Mouse (Mus musculus): ENCODE measurements around the gene Pou2f1.

The Pou2f1 gene

DNA sequence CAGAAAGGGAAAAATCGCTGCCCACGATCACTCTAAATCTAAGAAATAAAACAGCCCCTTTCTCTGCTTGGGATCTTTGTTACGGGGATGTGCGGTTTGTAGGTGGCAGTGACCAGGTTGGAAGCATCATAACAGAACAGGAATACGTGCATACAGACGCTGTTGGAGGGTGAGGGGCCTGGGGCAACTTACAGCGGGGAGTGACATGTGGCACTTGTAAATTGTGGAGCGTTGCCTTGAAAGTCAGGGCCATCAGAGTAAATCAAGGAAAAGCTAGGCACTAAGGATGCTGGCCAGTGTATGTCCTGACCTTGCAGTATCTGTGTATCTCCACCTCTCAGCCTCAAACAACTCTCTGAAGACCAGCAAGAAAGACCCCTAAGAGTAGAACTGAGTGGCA, 154.1 kb downstream of the Pou2f1 start:
- DNase-seq (ENCODE audit: low spot score): no peak

DNA sequence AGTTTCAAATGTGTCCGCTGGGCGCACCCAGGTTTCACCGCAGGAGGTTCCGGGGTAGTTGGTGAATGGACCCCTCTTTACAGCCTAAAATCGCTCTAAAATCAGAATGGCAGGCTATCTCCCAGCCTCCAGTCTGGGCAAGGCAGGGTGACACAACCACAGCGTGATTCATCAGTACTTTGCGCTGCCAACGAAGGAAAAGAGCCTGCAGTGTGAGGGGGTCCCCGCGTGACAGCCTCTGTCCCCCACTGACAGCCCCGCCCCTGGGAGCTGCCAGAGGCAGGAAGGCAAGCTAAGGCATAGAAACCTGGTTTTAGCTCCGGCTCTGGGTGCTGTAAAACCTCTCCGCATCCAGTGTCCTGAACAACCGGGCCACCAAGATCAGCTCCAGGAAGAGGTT, 157.1 kb downstream of the Pou2f1 start:
- DNase-seq (ENCODE audit: low spot score): no peak

DNA sequence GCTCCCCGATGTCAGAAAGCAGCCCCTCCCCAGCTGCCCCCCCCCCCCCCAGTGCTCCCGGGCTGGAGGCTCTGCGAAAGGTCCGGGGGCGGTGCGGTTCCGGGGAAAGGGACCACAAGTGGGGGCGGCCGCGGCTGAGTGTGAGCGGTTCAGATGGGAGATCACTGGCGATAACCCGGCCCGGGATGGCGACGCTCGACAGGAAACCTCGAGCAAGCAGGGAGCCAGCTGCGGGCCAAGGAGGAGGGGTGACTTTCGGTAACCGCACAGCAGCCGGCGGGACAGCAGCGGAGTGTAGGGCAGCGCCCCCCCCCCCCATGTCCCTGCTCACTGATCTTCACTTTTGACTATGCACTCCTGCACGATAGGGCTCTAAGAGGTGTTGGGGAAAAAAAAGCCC, 157.5 kb downstream of the Pou2f1 start:
- DNase-seq (ENCODE audit: low spot score): peak; percentile 48

DNA sequence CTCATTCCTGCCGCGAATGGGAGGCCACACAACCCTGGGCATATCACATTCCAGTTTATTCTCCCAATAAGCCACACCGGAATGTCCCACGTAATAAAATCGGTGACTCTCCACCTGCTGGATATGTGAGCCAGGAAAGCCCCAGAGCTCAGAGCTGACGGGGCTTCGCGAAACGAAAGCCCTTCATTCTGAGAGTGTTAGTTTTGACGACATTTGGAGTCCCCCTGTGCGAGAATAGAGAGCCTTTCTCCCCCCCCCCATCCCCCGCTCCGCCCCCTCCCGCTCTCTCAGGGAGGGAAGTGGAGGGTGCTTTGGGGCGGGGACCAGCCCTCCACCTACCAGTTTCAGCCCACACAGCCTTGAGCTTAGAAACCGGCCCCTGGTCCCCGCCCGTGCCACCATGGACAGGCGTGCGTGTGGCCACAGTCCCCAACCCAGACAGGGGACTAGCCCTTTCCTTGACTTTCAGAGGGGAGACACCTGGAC, 158.0 kb downstream of the Pou2f1 start:
- no peak for DNase-seq (ENCODE audit: low spot score)

DNA sequence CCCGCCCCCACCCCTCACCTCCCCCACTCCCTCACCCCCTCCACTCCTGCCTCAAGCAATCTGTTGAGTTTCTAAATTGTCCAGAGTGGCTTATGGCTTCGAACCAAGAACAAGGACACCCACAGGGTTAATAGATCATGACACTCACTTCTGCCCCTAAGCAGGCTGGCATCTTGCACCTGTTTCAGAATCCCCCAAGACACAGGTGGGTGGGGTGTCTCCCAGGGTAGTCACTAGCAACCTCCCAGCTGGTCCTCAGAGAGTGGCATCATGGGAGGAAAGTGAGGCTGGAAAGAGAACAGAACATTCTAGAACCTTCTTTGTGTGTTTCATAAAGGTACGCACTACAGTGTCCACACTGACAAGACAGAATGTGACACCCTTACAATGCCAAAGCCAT, 158.9 kb downstream of the Pou2f1 start:
- DNase-seq (ENCODE audit: low spot score): no peak

DNA sequence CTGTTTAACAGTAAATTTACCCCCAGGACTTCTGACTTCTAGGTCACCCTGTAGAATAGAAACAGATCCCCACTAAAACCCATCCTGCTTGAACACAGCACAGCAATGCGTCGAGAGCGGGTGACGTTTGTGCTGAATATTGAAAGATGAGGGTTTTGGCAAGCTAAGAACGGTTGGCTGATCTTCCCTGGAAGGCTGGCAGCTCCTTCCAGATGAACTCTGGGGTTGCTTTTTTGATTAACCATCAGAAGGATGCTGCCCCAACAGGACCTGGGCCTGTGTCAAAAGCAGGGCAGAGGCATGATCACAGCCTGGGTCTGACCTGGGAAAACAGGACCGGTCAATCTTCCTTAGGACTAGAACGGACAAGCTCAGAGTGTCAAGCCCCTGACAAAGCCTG, 160.3 kb downstream of the Pou2f1 start:
- no peak for DNase-seq (ENCODE audit: low spot score)

DNA sequence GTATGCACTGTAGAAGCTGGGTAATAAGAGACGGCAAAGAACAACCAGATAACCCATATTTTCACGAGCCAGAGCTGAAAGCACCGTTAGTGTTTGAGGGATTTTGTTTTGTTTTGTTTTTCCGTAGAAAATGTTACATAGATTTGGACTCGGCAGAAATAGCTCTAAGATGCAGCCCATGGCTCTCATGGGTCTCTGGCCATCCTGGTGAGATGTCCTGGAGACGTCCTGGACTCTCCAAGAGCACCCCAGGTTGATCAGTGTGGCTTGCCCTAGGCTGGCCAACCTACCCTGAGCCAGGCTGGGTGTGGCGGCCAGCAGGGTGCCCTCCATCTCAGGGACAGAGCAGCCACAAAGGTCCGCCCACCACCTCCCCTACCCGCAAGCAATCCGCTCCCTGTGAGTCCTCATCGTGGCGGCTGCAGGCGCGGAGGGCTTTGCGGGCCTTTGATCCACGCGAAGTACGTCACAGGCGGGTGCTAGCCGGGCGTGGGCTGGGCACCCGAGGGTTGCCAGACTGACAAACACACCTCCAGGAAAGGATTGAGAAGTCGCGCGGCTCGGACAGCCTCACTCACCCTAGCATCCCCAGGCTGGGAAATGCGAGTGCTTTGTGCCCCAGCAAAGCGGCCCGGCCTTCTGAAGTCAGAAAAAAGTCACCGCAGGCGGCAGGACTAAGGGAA, 161.8 kb downstream of the Pou2f1 start:
- DNase-seq (ENCODE audit: low spot score): peak; percentile 64

DNA sequence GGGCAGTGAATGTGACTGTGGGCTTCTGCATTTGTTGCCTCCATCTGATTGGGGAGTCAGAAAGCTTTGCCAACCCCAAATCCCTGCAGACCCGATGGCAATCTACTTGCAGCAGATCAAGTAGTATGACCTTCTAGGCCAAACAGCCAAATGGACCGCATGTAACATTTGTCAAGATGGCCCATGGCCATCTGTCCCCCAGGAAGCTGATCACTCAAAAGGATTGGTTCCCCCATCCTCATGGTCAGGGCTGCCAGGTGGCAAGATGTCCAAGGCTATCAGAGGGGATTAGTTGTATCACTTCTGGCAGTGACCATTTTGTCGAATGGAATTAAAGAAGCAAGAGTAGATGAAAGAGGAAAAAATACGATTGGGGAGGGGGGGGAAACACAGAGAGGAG, 163.3 kb downstream of the Pou2f1 start:
- no peak for DNase-seq (ENCODE audit: low spot score)

DNA sequence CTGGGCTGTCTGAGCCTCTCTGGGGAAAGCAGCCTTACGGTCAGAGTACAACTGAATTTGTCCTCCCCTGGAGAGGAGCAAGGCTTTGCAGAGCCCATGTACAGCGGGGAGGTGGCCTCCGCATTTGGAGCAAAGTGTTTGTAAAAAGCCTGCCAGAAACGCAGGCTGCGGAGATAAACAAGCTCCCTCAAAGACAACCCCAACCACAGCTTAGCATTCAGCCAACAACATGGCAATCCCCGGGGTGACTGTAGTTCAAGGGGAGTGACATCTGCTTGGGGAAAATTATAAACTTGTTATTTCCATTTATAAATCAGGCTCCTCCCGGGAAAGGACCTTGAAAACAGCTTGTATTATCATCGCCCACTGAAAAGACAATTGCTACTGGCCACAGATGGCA, 164.9 kb downstream of the Pou2f1 start:
- DNase-seq (ENCODE audit: low spot score): no peak

DNA sequence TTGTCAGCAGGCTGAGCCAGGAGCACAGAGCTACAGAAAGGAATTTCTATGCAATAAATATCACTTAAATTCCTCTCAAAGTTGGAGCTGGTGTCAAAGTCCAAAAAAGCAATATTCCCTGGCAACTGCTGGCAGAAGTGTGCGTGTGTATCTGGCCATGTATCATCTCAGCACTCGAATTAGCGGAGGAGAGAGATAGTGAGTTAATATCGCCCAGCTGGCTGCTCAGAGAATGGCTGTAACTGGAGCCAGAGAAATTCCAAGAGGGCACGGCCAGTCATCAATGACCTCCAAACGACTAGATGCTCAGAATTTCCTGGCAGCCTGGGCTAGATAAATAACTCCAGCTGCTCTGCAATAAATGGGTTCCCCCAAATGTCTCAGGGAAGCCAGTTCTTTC, 166.0 kb downstream of the Pou2f1 start:
- peak; percentile 79 for DNase-seq (ENCODE audit: low spot score)

DNA sequence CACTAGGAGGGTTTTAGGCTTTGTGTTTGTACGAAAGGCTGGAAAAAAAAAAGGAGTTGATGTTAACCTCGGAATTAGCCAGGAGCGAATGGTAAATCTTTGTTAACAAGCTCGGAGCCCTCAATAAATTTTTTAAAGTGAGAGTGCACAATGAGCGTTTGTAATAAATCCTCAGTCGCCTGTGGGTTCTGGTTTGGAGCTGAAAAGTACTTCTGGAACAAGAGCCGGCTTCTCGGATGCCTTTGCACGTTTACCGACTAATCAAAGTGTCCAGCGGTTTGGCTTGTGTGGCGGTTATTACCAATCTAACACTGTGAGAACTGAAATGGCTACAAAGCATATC, 167.9 kb downstream of the Pou2f1 start:
- peak; percentile 43 for DNase-seq (ENCODE audit: low spot score)

DNA sequence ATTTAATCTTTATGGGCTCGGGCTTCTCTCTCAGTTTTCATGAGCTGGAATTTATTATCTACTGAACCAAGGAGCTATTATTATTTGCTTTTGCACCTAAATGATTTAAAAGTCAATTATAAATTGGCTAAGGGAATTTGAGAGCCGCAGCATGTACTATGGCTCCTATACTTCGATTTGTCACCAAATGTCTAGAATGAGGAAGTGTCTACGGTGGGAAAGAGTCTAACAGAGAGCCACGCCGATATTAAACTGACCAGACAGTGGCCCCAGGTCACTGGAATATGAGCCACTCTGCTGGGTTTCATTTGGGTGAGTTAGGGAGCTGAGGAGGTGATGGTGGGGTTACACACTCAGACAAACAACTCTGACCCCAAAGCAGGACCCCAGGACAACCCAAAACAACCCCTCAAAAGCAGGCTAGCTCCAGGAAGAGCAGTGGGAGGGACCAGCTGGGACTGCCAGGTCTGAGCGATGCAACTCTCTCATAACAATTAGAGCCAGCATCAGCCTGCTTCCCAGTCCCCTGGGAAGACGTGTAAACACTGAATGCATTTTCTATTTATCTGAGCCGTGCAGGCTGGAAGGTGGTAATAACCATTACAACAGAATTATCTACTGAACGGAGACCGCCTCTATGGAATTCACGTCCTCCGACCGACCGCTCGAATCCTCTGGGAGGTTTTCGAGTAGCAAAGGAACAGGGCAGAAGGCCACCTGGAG, 168.4 kb downstream of the Pou2f1 start:
- DNase-seq (ENCODE audit: low spot score): peak; percentile 67

DNA sequence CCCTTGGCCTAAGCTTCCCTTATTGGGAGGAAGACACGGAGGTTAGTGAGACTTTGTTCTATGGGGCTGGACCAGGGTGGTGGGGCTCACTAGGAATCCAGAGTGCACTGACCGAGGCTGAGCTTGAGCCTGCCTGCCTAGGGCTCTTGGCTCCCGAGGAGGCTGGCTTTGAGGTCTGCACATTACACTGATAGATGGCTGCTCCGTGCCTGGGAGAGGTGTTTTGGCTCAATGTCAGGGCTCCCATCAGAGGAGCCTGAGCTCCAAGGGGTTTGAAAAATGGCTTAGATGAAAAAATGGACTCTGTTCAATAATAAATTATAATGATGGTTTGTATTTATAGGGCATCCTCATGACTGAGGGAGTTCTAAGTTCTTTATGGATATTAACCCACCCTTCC, 169.2 kb downstream of the Pou2f1 start:
- DNase-seq (ENCODE audit: low spot score): peak; percentile 53

DNA sequence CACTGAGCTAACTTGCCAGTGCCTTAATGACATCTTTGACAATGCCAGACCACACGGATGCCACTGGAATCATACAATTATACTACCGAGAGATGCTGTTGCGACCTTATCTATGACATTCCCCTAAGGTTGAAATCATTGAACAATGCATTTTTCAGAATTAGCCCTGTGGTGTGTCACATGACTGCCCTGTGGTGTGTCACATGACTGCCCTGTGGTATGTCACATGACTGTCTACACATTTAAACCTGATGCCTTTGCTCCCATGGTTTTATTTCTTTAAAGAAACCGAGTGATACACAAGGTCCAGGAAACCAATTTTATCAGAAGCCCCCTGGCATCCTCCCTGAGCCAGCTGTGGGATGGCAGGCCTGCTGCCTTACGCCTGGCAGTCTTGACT, 172.6 kb downstream of the Pou2f1 start:
- no peak for DNase-seq (ENCODE audit: low spot score)

DNA sequence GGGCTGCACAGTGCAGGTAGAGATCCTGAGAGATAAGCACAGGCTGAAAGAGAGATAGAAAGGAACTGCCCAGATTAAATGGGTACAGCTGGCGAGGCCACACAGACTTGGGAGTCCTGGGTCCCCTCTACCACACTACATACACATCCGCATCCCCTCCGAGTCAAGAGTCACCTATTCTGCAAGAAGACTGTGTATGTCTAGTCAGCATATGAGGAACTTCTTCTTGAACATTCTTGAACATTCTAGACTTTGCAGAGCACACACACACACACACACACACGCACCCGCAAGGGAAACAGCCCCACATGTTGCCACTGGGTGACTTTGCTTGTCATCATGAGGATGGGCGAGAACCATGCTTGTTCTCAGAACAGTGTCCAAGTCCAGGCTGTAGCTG, 173.9 kb downstream of the Pou2f1 start:
- no peak for DNase-seq (ENCODE audit: low spot score)

DNA sequence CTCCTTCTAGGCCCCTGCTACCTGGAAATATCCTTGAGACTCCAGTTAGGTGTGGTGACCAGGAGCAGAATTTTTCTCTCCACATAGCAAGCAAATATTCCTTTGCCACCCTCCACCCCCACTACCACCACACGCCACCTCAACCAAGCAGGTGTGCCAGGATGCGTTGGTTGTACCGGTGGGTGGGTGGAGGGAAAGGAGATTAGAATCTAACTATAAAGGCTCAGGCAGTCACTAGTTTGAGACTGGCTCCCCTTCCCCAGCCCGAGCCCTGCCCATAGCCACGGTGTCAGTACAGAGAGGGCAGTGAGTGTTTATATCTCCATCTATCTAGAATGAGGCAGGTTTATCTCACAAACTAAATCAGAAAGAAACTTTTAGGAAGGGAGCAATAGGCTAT, 174.3 kb downstream of the Pou2f1 start:
- DNase-seq (ENCODE audit: low spot score): no peak

DNA sequence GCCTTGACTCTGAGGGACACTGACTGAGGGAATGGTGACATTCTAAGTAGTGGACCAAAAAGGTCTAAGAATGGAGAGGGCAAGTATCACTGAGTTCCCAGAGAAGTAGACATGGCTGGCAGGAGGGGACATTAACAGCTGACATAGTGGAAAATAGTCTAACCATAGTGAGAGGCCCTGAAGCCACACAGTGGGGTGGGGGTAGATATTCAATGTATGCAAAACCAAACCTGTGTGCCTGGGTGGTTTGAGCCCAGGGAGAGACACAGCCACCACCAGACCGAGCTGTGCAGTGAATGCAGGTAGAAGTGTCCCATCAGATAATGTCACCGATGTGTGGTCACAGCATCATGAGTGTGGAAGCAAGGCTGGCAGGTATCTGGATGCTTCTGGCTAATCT, 180.4 kb downstream of the Pou2f1 start:
- DNase-seq (ENCODE audit: low spot score): no peak

DNA sequence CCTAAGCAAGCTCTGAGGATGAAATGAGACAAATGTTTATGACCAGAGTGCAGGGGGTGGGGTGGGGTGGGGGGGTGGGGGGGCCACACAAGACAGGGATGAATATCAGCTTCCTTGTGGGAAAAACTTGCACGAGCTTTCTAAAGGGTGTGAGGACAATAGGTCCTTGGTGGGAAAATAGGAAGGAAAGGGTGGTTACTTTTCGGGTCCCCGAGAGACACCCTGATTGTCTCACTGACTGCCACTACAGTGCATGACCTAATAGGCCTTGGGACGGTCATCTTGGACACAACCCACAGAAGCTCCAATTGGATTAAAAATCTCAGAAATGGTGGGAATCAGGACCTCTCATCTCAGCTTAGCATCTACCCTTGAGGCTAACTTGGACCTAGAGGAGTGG, 183.3 kb downstream of the Pou2f1 start:
- no peak for DNase-seq (ENCODE audit: low spot score)

DNA sequence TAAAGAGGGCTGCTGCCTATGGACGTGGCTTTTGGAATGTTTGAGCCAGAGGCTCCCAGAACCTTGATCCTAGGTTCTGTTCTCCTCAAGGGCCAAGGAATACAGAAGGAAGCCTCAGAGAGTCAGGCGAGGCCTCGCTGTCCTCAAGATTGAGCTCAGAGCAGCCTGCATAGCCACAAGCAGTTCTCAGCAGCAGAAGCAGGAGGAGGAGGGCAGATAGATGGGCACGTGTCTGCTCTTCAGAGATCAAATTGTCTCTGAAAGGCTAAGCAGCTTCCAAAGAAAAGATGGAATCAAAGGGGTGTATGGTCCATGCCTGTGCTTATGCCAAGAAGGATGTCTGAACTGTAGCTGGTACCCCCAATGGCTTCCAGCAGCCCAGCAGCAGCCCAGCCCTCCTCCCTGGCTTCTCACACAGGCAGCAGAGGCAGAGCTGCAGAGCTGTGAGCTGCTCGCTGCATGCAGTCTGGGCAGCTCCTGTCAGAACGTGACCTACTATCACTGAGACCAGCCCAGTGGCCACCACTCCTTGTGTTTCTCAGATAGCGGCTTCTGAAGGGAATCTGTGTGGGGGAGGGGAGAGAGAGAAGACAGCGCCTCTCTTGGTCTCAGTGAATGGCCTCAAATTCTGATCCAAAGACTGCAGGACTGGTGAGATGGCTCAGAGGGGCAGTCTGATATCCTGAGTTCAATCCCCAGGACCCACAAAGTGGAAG, 184.2 kb downstream of the Pou2f1 start:
- peak; percentile 65 for DNase-seq (ENCODE audit: low spot score)

DNA sequence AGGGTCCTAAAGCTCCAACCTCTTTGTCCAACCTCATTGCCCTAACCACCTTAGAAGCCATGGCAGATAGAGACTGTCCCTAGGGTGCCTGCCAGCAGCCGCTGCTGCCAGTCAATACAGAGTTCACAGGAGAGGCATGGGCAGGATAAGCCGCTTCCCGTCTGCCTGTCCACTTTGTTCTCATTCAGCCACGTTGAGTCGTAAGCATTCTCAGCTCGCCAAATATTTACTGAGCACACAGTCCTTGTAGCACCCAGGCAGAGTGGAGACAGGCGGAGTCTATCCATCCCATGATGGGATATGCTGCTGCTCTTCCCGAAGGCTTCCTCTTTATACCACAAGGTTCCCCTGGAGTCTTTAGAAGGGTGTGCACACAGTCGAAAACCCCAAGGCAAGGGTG, 185.2 kb downstream of the Pou2f1 start:
- DNase-seq (ENCODE audit: low spot score): no peak

DNA sequence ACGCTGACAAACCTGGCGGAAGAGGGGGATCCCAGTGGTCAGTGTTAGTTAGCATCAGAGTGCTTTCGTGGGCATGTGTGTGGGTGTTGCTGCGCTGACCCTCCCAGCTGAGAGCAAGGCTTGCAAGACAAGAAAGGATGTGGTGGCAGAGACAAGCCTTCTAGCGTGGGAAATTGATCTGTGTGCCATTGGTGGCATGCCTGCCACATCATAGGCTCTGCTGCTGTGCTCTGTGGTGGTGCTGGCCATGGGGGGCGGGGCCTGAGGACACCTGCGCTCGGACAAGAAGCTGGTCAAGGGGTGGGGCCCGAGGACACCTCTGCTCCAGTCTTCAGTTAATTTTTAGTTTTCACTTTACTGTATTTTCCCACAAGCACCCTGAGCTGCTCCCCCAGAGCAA, 186.1 kb downstream of the Pou2f1 start:
- no peak for DNase-seq (ENCODE audit: low spot score)
